Mouse (Mus musculus) embryonic facial prominence, embryonic 10.5 days (tissue): ENCODE measurements around the gene Fzr1. TPM values are rescaled to one million over a fixed set of nuclear protein-coding genes. Genes with fewer than 3 reads are reported as not detected.

ENCODE experiments used
- microRNA-seq: library from miRNA; unstranded; fragments of <30 nt; microRNA quantifications from one replicate; pipeline ENCODE4, GENCODE M21; 2017
- polyA plus RNA-seq: library from polyadenylated mRNA; unstranded; fragments of >200 nt; fragmentation: Nextera tagmentation; extraction: Ambion mirVana; gene quantifications from 2 replicates; pipeline ENCODE4 v1.2.1, GENCODE M21; 2016

The Fzr1 gene
- polyA plus RNA-seq, 1 experiment from 2014 or later = 134 TPM

Small RNAs within 50 kb of the gene (microRNA-seq; reads per million reads assigned to microRNA genes)
- gene Mir1191b (not detected), gene Mir6913 (0.91 reads per million)

Other genes starting within 250 kb of the Fzr1 start
- gene Zbtb7a, start 243.3 kb downstream of the Fzr1 start, polyA plus RNA-seq = 10.4 and 11.7 TPM in 2 replicates
- gene Pias4, start 210.6 kb downstream of the Fzr1 start, polyA plus RNA-seq = 62.2 and 66.3 TPM in 2 replicates
- gene Eef2, start 201.9 kb downstream of the Fzr1 start, polyA plus RNA-seq = 564 and 572 TPM in 2 replicates
- gene Dapk3, start 195.5 kb downstream of the Fzr1 start, polyA plus RNA-seq = 51.5 and 53.2 TPM in 2 replicates
- gene 4930442H23Rik, start 194.7 kb downstream of the Fzr1 start, polyA plus RNA-seq = not detected in 2 replicates
- not detected in 2 replicates for gene Nmrk2, start 176.5 kb downstream of the Fzr1 start, polyA plus RNA-seq
- 2.5 and 3.6 TPM in 2 replicates for gene Atcay, start 147.7 kb downstream of the Fzr1 start, polyA plus RNA-seq
- 3.5 and 4.6 TPM in 2 replicates for gene Zfr2, start 145.4 kb downstream of the Fzr1 start, polyA plus RNA-seq
- gene Matk, start 125.6 kb downstream of the Fzr1 start, polyA plus RNA-seq = 3.6 and 3.7 TPM in 2 replicates
- gene Mrpl54, start 111.6 kb downstream of the Fzr1 start, polyA plus RNA-seq = 223 and 237 TPM in 2 replicates
- 57.2 and 57.5 TPM in 2 replicates for gene Apba3, start 111.6 kb downstream of the Fzr1 start, polyA plus RNA-seq
- 8.9 and 9.0 TPM in 2 replicates for gene Tjp3, start 86.9 kb downstream of the Fzr1 start, polyA plus RNA-seq
- 72.2 and 72.4 TPM in 2 replicates for gene Pip5k1c, start 85.6 kb downstream of the Fzr1 start, polyA plus RNA-seq
- gene Cactin, start 57.4 kb downstream of the Fzr1 start, polyA plus RNA-seq = 52.3 and 54.3 TPM in 2 replicates
- gene Tbxa2r, start 49.8 kb downstream of the Fzr1 start, polyA plus RNA-seq = 3.1 and 3.6 TPM in 2 replicates
- not detected in 2 replicates for gene Gipc3, start 35.2 kb downstream of the Fzr1 start, polyA plus RNA-seq
- gene Hmg20b, start 28.0 kb downstream of the Fzr1 start, polyA plus RNA-seq = 114 and 122 TPM in 2 replicates
- gene Mfsd12, start 21.0 kb downstream of the Fzr1 start, polyA plus RNA-seq = 7.8 and 8.3 TPM in 2 replicates
- 0.47 and 0.76 TPM in 2 replicates for gene 4930404N11Rik, start 12.7 kb downstream of the Fzr1 start, polyA plus RNA-seq
- gene Dohh, start 5.9 kb upstream of the Fzr1 start, polyA plus RNA-seq = 105 and 109 TPM in 2 replicates
- 2.7 TPM in 2 replicates for gene Gm48551, start 6.0 kb upstream of the Fzr1 start, polyA plus RNA-seq
- 1.8 and 3.1 TPM in 2 replicates for gene Gm48552, start 10.5 kb upstream of the Fzr1 start, polyA plus RNA-seq
- gene Smim24, start 14.5 kb upstream of the Fzr1 start, polyA plus RNA-seq = 2.0 and 2.8 TPM in 2 replicates
- 12.5 and 20.2 TPM in 2 replicates for gene Nfic, start 77.1 kb upstream of the Fzr1 start, polyA plus RNA-seq
- 1.2 and 2.3 TPM in 2 replicates for gene Celf5, start 104.2 kb upstream of the Fzr1 start, polyA plus RNA-seq
- 85.2 and 94.3 TPM in 2 replicates for gene Ncln, start 117.9 kb upstream of the Fzr1 start, polyA plus RNA-seq
- gene S1pr4, start 121.6 kb upstream of the Fzr1 start, polyA plus RNA-seq = 0.28 and 0.51 TPM in 2 replicates
- gene Gna15, start 145.7 kb upstream of the Fzr1 start, polyA plus RNA-seq = 1.2 and 1.3 TPM in 2 replicates
- gene Gna11, start 166.7 kb upstream of the Fzr1 start, polyA plus RNA-seq = 79.0 and 80.4 TPM in 2 replicates
- gene Aes, start 181.0 kb upstream of the Fzr1 start, polyA plus RNA-seq = 266 and 347 TPM in 2 replicates
- gene Tle2, start 196.0 kb upstream of the Fzr1 start, polyA plus RNA-seq = 14.0 and 17.1 TPM in 2 replicates
- gene Tle6, start 222.6 kb upstream of the Fzr1 start, polyA plus RNA-seq = 7.1 and 8.2 TPM in 2 replicates
- gene BC025920, start 227.8 kb upstream of the Fzr1 start, polyA plus RNA-seq = 1.5 and 2.1 TPM in 2 replicates
- gene Sirt6, start 249.3 kb upstream of the Fzr1 start, polyA plus RNA-seq = 55.1 and 59.2 TPM in 2 replicates